Mouse (Mus musculus): Measurements from ENCODE around the gene Olfr1390. TPM values are rescaled to one million over a fixed set of nuclear protein-coding genes. Genes with fewer than 3 reads are reported as not detected.
"Not testable (repeated sequence)": the region's sequence is repeated elsewhere in the genome, so short reads cannot be mapped to it uniquely, and the experiment has no call there.

The Olfr1390 gene
- total and polyA plus RNA-seq, 3 experiments, result 0.22 TPM; not detected in 2

- Histone ChIP-seq H3K4me3 (ENCODE audit: low read depth, low read length) (no peak overlapping the region), H3K27me3 (ENCODE audit: insufficient read depth, low read length) (no peaks in the 10 kb centered on the region), H3K9me3 (replicated peaks) (no peaks in the 10 kb centered on the region), H3K4me1 (ENCODE audit: insufficient read depth, low read depth, low read length) (no peaks in the 10 kb centered on the region), H3K36me3 (replicated peaks) (no peaks in the 10 kb centered on the region)
- ATAC-seq (ENCODE audit: extremely low read depth, insufficient number of reproducible peaks, low FRiP score, poor library complexity, severe bottlenecking), result no peak
- no peak for TF ChIP-seq POLR2AphosphoS5 (IDR thresholded peaks at IDR 0.05; ENCODE audit: insufficient replicate concordance, low read depth, low read length)
- no peak for TF ChIP-seq CTCF (IDR thresholded peaks at IDR 0.05; ENCODE audit: low read depth, low read length)
- TF ChIP-seq GATA1 (IDR thresholded peaks at IDR 0.05; ENCODE audit: borderline replicate concordance, low read length), result no peak
- no peak for TF ChIP-seq GATA2 (IDR thresholded peaks at IDR 0.05; ENCODE audit: borderline replicate concordance, low read depth, low read length)
- TF ChIP-seq TAL1 (conservative IDR thresholded peaks at IDR 0.05; ENCODE audit: low read depth, low read length), result no peak
- DNase-seq (ENCODE audit: low spot score), result no peak
These were observed 5.3 kb upstream of the Olfr1390 start for GRCm38 (mm10) chr11:49329686-49330085.

GRCm38 (mm10) chr11:49337150-49337832 is 2.3 kb downstream of the Olfr1390 start:
- no peak overlapping the region for H3K4me3 ChIP-seq (ENCODE audit: low read depth, low read length)
- H3K9me3 ChIP-seq (replicated peaks), result no peaks in the 10 kb centered on the region
- DNase-seq (ENCODE audit: low spot score), result no peak
- TF ChIP-seq GATA2 (IDR thresholded peaks at IDR 0.05; ENCODE audit: borderline replicate concordance, low read depth, low read length), result no peak
- TF ChIP-seq GATA1 (IDR thresholded peaks at IDR 0.05; ENCODE audit: borderline replicate concordance, low read length), result no peak
- TF ChIP-seq TAL1 (conservative IDR thresholded peaks at IDR 0.05; ENCODE audit: low read depth, low read length), result no peak
- no peak for TF ChIP-seq CTCF (IDR thresholded peaks at IDR 0.05; ENCODE audit: low read depth, low read length)
- no peak for TF ChIP-seq POLR2AphosphoS5 (IDR thresholded peaks at IDR 0.05; ENCODE audit: insufficient replicate concordance, low read depth, low read length)
- H3K4me1 ChIP-seq (ENCODE audit: insufficient read depth, low read depth, low read length), result no peaks in the 10 kb centered on the region
- ATAC-seq (ENCODE audit: extremely low read depth, insufficient number of reproducible peaks, low FRiP score, poor library complexity, severe bottlenecking), result no peak
- no peaks in the 10 kb centered on the region for H3K27me3 ChIP-seq (ENCODE audit: insufficient read depth, low read length)
- no peaks in the 10 kb centered on the region for H3K36me3 ChIP-seq (replicated peaks)

GRCm38 (mm10) chr11:49383133-49383532 is 48.1 kb downstream of the Olfr1390 start:
- Histone ChIP-seq H3K4me3 (ENCODE audit: low read depth, low read length) (no peak overlapping the region), H3K36me3 (replicated peaks) (no peaks in the 10 kb centered on the region), H3K27me3 (ENCODE audit: insufficient read depth, low read length) (no peaks in the 10 kb centered on the region), H3K9me3 (replicated peaks) (no peaks in the 10 kb centered on the region), H3K4me1 (ENCODE audit: insufficient read depth, low read depth, low read length) (no peaks in the 10 kb centered on the region)
- DNase-seq (ENCODE audit: low spot score) (no peak), ATAC-seq (ENCODE audit: extremely low read depth, insufficient number of reproducible peaks, low FRiP score, poor library complexity, severe bottlenecking) (no peak)
- TF ChIP-seq CTCF (IDR thresholded peaks at IDR 0.05; ENCODE audit: low read depth, low read length) (no peak), GATA1 (IDR thresholded peaks at IDR 0.05; ENCODE audit: borderline replicate concordance, low read length) (no peak), TAL1 (conservative IDR thresholded peaks at IDR 0.05; ENCODE audit: low read depth, low read length) (no peak), GATA2 (IDR thresholded peaks at IDR 0.05; ENCODE audit: borderline replicate concordance, low read depth, low read length) (no peak), POLR2AphosphoS5 (IDR thresholded peaks at IDR 0.05; ENCODE audit: insufficient replicate concordance, low read depth, low read length) (no peak)

GRCm38 (mm10) chr11:49386118-49386517 is 51.1 kb downstream of the Olfr1390 start:
- not testable (repeated sequence) for H3K4me3 ChIP-seq (ENCODE audit: low read depth, low read length); H3K4me1 ChIP-seq (ENCODE audit: insufficient read depth, low read depth, low read length); H3K36me3 ChIP-seq (replicated peaks); ATAC-seq (ENCODE audit: extremely low read depth, insufficient number of reproducible peaks, low FRiP score, poor library complexity, severe bottlenecking); H3K9me3 ChIP-seq (replicated peaks); DNase-seq (ENCODE audit: low spot score); H3K27me3 ChIP-seq (ENCODE audit: insufficient read depth, low read length)

Other genes with a start within 250 kb of the Olfr1390 start
- gene Olfr1396, start 220.3 kb upstream of the Olfr1390 start, total RNA-seq (2014; fragmentation: Nextera tagmentation), result not detected in 2 replicates
- gene Olfr1396, start 220.3 kb upstream of the Olfr1390 start, total RNA-seq (2017), result 0.06 and 0.11 TPM in 2 replicates
- not detected in 2 replicates for gene Olfr1396, start 220.3 kb upstream of the Olfr1390 start, polyA plus RNA-seq (2012)
- gene Olfr1395, start 192.9 kb upstream of the Olfr1390 start, total RNA-seq (2014; fragmentation: Nextera tagmentation), result not detected in 2 replicates
- gene Olfr1395, start 192.9 kb upstream of the Olfr1390 start, total RNA-seq (2017), result 0.06 and 0.16 TPM in 2 replicates
- gene Olfr1395, start 192.9 kb upstream of the Olfr1390 start, polyA plus RNA-seq (2012), result not detected in 2 replicates
- gene Olfr1394, start 180.8 kb upstream of the Olfr1390 start, total RNA-seq (2014; fragmentation: Nextera tagmentation), result not detected in 2 replicates
- gene Olfr1394, start 180.8 kb upstream of the Olfr1390 start, total RNA-seq (2017), result 0.16 and 0.17 TPM in 2 replicates
- gene Olfr1394, start 180.8 kb upstream of the Olfr1390 start, polyA plus RNA-seq (2012), result not detected in 2 replicates
- not detected in 2 replicates for gene Btnl9, start 148.0 kb upstream of the Olfr1390 start, total RNA-seq (2014; fragmentation: Nextera tagmentation)
- gene Btnl9, start 148.0 kb upstream of the Olfr1390 start, total RNA-seq (2017), result 0.17 and 0.22 TPM in 2 replicates
- not detected in 2 replicates for gene Btnl9, start 148.0 kb upstream of the Olfr1390 start, polyA plus RNA-seq (2012)
- 143 and 160 TPM in 2 replicates for gene Zfp62, start 131.9 kb upstream of the Olfr1390 start, total RNA-seq (2014; fragmentation: Nextera tagmentation)
- gene Zfp62, start 131.9 kb upstream of the Olfr1390 start, total RNA-seq (2017), result 72.7 and 78.2 TPM in 2 replicates
- 6.5 and 13.3 TPM in 2 replicates for gene Zfp62, start 131.9 kb upstream of the Olfr1390 start, polyA plus RNA-seq (2012)
- 18.2 and 20.0 TPM in 2 replicates for gene Mgat1, start 91.0 kb upstream of the Olfr1390 start, total RNA-seq (2014; fragmentation: Nextera tagmentation)
- 26.1 and 28.9 TPM in 2 replicates for gene Mgat1, start 91.0 kb upstream of the Olfr1390 start, total RNA-seq (2017)
- gene Mgat1, start 91.0 kb upstream of the Olfr1390 start, polyA plus RNA-seq (2012), result 34.8 and 36.9 TPM in 2 replicates
- gene Olfr1393, start 56.9 kb upstream of the Olfr1390 start, total RNA-seq (2014; fragmentation: Nextera tagmentation), result not detected in 2 replicates
- gene Olfr1393, start 56.9 kb upstream of the Olfr1390 start, total RNA-seq (2017), result 0.35 and 0.55 TPM in 2 replicates
- gene Olfr1393, start 56.9 kb upstream of the Olfr1390 start, polyA plus RNA-seq (2012), result not detected in 2 replicates
- 0.44 TPM in 1 of 2 replicates, not detected in the other for gene Olfr1392, start 49.9 kb upstream of the Olfr1390 start, total RNA-seq (2014; fragmentation: Nextera tagmentation)
- gene Olfr1392, start 49.9 kb upstream of the Olfr1390 start, total RNA-seq (2017), result 0.11 and 0.12 TPM in 2 replicates
- gene Olfr1392, start 49.9 kb upstream of the Olfr1390 start, polyA plus RNA-seq (2012), result not detected in 2 replicates
- gene Olfr10, start 30.4 kb upstream of the Olfr1390 start, total RNA-seq (2014; fragmentation: Nextera tagmentation), result not detected in 2 replicates
- gene Olfr10, start 30.4 kb upstream of the Olfr1390 start, total RNA-seq (2017), result 0.11 TPM in 1 of 2 replicates, not detected in the other
- gene Olfr10, start 30.4 kb upstream of the Olfr1390 start, polyA plus RNA-seq (2012), result not detected in 2 replicates
- gene Olfr1391, start 12.4 kb upstream of the Olfr1390 start, total RNA-seq (2014; fragmentation: Nextera tagmentation), result not detected in 2 replicates
- 0.16 TPM in 1 of 2 replicates, not detected in the other for gene Olfr1391, start 12.4 kb upstream of the Olfr1390 start, total RNA-seq (2017)
- not detected in 2 replicates for gene Olfr1391, start 12.4 kb upstream of the Olfr1390 start, polyA plus RNA-seq (2012)
- not detected in 2 replicates for gene Olfr1389, start 87.9 kb downstream of the Olfr1390 start, total RNA-seq (2014; fragmentation: Nextera tagmentation)
- 0.12 and 0.22 TPM in 2 replicates for gene Olfr1389, start 87.9 kb downstream of the Olfr1390 start, total RNA-seq (2017)
- not detected in 2 replicates for gene Olfr1389, start 87.9 kb downstream of the Olfr1390 start, polyA plus RNA-seq (2012)
- 0.87 and 0.98 TPM in 2 replicates for gene Olfr1388, start 101.4 kb downstream of the Olfr1390 start, total RNA-seq (2014; fragmentation: Nextera tagmentation)
- 0.60 and 1.2 TPM in 2 replicates for gene Olfr1388, start 101.4 kb downstream of the Olfr1390 start, total RNA-seq (2017)
- 0.04 and 0.12 TPM in 2 replicates for gene Olfr1388, start 101.4 kb downstream of the Olfr1390 start, polyA plus RNA-seq (2012)
- not detected in 2 replicates for gene Olfr1387, start 120.2 kb downstream of the Olfr1390 start, total RNA-seq (2014; fragmentation: Nextera tagmentation)
- 0.05 and 0.46 TPM in 2 replicates for gene Olfr1387, start 120.2 kb downstream of the Olfr1390 start, total RNA-seq (2017)
- not detected in 2 replicates for gene Olfr1387, start 120.2 kb downstream of the Olfr1390 start, polyA plus RNA-seq (2012)
- not detected in 2 replicates for gene Olfr1386, start 129.9 kb downstream of the Olfr1390 start, total RNA-seq (2014; fragmentation: Nextera tagmentation)
- 0.22 and 0.23 TPM in 2 replicates for gene Olfr1386, start 129.9 kb downstream of the Olfr1390 start, total RNA-seq (2017)
- not detected in 2 replicates for gene Olfr1386, start 129.9 kb downstream of the Olfr1390 start, polyA plus RNA-seq (2012)
- gene Olfr1385, start 153.9 kb downstream of the Olfr1390 start, total RNA-seq (2014; fragmentation: Nextera tagmentation), result not detected in 2 replicates
- gene Olfr1385, start 153.9 kb downstream of the Olfr1390 start, total RNA-seq (2017), result 0.22 and 0.35 TPM in 2 replicates
- gene Olfr1385, start 153.9 kb downstream of the Olfr1390 start, polyA plus RNA-seq (2012), result not detected in 2 replicates
- gene Olfr1384, start 171.5 kb downstream of the Olfr1390 start, total RNA-seq (2014; fragmentation: Nextera tagmentation), result not detected in 2 replicates
- 0.05 and 0.06 TPM in 2 replicates for gene Olfr1384, start 171.5 kb downstream of the Olfr1390 start, total RNA-seq (2017)
- gene Olfr1384, start 171.5 kb downstream of the Olfr1390 start, polyA plus RNA-seq (2012), result not detected in 2 replicates
- not detected in 2 replicates for gene Olfr1383, start 184.5 kb downstream of the Olfr1390 start, total RNA-seq (2014; fragmentation: Nextera tagmentation)
- gene Olfr1383, start 184.5 kb downstream of the Olfr1390 start, total RNA-seq (2017), result 0.06 and 0.27 TPM in 2 replicates
- not detected in 2 replicates for gene Olfr1383, start 184.5 kb downstream of the Olfr1390 start, polyA plus RNA-seq (2012)
- gene Olfr1382, start 193.1 kb downstream of the Olfr1390 start, total RNA-seq (2014; fragmentation: Nextera tagmentation), result not detected in 2 replicates
- 0.11 and 0.12 TPM in 2 replicates for gene Olfr1382, start 193.1 kb downstream of the Olfr1390 start, total RNA-seq (2017)
- not detected in 2 replicates for gene Olfr1382, start 193.1 kb downstream of the Olfr1390 start, polyA plus RNA-seq (2012)
- gene Olfr1381, start 208.3 kb downstream of the Olfr1390 start, total RNA-seq (2014; fragmentation: Nextera tagmentation), result not detected in 2 replicates
- 0.05 and 0.06 TPM in 2 replicates for gene Olfr1381, start 208.3 kb downstream of the Olfr1390 start, total RNA-seq (2017)
- not detected in 2 replicates for gene Olfr1381, start 208.3 kb downstream of the Olfr1390 start, polyA plus RNA-seq (2012)
- not detected in 2 replicates for gene Olfr1380, start 221.7 kb downstream of the Olfr1390 start, total RNA-seq (2014; fragmentation: Nextera tagmentation)
- gene Olfr1380, start 221.7 kb downstream of the Olfr1390 start, total RNA-seq (2017), result 0.16 TPM in 1 of 2 replicates, not detected in the other
- gene Olfr1380, start 221.7 kb downstream of the Olfr1390 start, polyA plus RNA-seq (2012), result not detected in 2 replicates